In genomic region chr5:8368328-8368692, GRCm38 (mm10) we compare ENCODE assay signal across 7 mouse cellular contexts. TPM values are rescaled to one million over a fixed set of nuclear protein-coding genes. Genes with fewer than 3 reads are reported as not detected.
DNase-seq lines count a peak whose midpoint lies in the region; ATAC-seq lines count a peak whose summit lies in the region.

No protein-coding gene starts in this region.

- peaks cover 7% of the 10 kb centered on the region; the same call in 1 of the 2 replicates for H3K4me1 ChIP-seq in lung, embryonic 15.5 days
- no peaks in the 10 kb centered on the region for H3K4me1 ChIP-seq in forebrain, embryonic 14.5 days (ENCODE audit: control insufficient read depth, insufficient read depth, low read length)
- H3K4me1 ChIP-seq in limb, embryonic 13.5 days, result 0 out of 2 replicates have a peak, but pooled peaks cover 9% of the 10 kb centered on the region
- H3K4me1 ChIP-seq in stomach, embryonic 14.5 days (ENCODE audit: control insufficient read depth, insufficient read depth, low read length), result no peaks in the 10 kb centered on the region; the same call in 1 of the 2 replicates

- H3K36me3 ChIP-seq in lung, embryonic 15.5 days, result no peaks in the 10 kb centered on the region
- H3K36me3 ChIP-seq in forebrain, embryonic 14.5 days (ENCODE audit: control insufficient read depth, insufficient read depth, low read length), result no peaks in the 10 kb centered on the region
- H3K36me3 ChIP-seq in limb, embryonic 13.5 days, result no peaks in the 10 kb centered on the region
- H3K36me3 ChIP-seq in stomach, embryonic 14.5 days (ENCODE audit: control insufficient read depth, insufficient read depth, low read length), result no peaks in the 10 kb centered on the region

- H3K4me2 ChIP-seq in lung, embryonic 15.5 days, result peak overlapping the region; percentile 90
- H3K4me2 ChIP-seq in forebrain, embryonic 14.5 days (ENCODE audit: low read length), result peak overlapping the region; percentile 75
- peak overlapping the region; percentile 81 for H3K4me2 ChIP-seq in limb, embryonic 13.5 days (replicated peaks)
- H3K4me2 ChIP-seq in stomach, embryonic 14.5 days (replicated peaks; ENCODE audit: low read depth, low read length), result peak overlapping the region; percentile 92

- 37% methylated on average over 7 of the region's 7 CpGs for WGBS in lung, embryonic 15.5 days
- 38% methylated on average over 7 of the region's 7 CpGs for WGBS in forebrain, embryonic 14.5 days
- WGBS in limb, embryonic 13.5 days, result 42% methylated on average over 7 of the region's 7 CpGs
- 43% methylated on average over 7 of the region's 7 CpGs for WGBS in stomach, embryonic 14.5 days

- no peaks in the 10 kb centered on the region for H3K9me3 ChIP-seq in lung, embryonic 15.5 days
- H3K9me3 ChIP-seq in forebrain, embryonic 14.5 days (replicated peaks; ENCODE audit: control insufficient read depth, low read length), result no peaks in the 10 kb centered on the region
- H3K9me3 ChIP-seq in limb, embryonic 13.5 days, result no peaks in the 10 kb centered on the region
- no peaks in the 10 kb centered on the region for H3K9me3 ChIP-seq in stomach, embryonic 14.5 days (ENCODE audit: control insufficient read depth, low read depth, low read length)

- H3K27me3 ChIP-seq in lung, embryonic 15.5 days, result peaks cover 27% of the 10 kb centered on the region
- H3K27me3 ChIP-seq in forebrain, embryonic 14.5 days (replicated peaks; ENCODE audit: control insufficient read depth, insufficient read depth, low read length), result no peaks in the 10 kb centered on the region
- H3K27me3 ChIP-seq in limb, embryonic 13.5 days, result peaks cover 10% of the 10 kb centered on the region; the same call in 1 of the 2 replicates
- H3K27me3 ChIP-seq in stomach, embryonic 14.5 days (ENCODE audit: control insufficient read depth, insufficient read depth, low read length), result no peaks in the 10 kb centered on the region

- peak overlapping the region; percentile 56 for H3K4me3 ChIP-seq in lung, embryonic 15.5 days
- peak overlapping the region; percentile 77 for H3K4me3 ChIP-seq in forebrain, embryonic 14.5 days (ENCODE audit: low read depth, low read length)
- peak overlapping the region; percentile 75 for H3K4me3 ChIP-seq in limb, embryonic 13.5 days
- H3K4me3 ChIP-seq in stomach, embryonic 14.5 days (ENCODE audit: low read depth, low read length), result peak overlapping the region; percentile 65

- ATAC-seq in lung, embryonic 15.5 days (ENCODE audit: borderline replicate concordance, extremely low read depth, low FRiP score, low TSS enrichment), result no peak; the same call in 1 of the 2 replicates
- no peak for ATAC-seq in forebrain, embryonic 14.5 days
- no peak for ATAC-seq in limb, embryonic 13.5 days (ENCODE audit: low FRiP score, low read depth)
- 0 out of 2 replicates have a peak, but pooled peaks have one; percentile 5 for ATAC-seq in stomach, embryonic 14.5 days (ENCODE audit: insufficient number of reproducible peaks, insufficient read depth, low FRiP score, low read depth)

- H3K9ac ChIP-seq in lung, embryonic 15.5 days, result no peak overlapping the region
- peak overlapping the region; percentile 86; the same call in 1 of the 2 replicates for H3K9ac ChIP-seq in forebrain, embryonic 14.5 days (ENCODE audit: low read length)
- H3K9ac ChIP-seq in limb, embryonic 13.5 days, result peak overlapping the region; percentile 39; the same call in 1 of the 2 replicates
- H3K9ac ChIP-seq in stomach, embryonic 14.5 days (replicated peaks; ENCODE audit: low read depth, low read length), result no peak overlapping the region

- no peak for DNase-seq in lung, adult 18-20 months
- DNase-seq in forebrain, embryonic 14.5 days (ENCODE audit: low spot score), result no peak
- no peak for DNase-seq in spleen, postnatal 36 days (ENCODE audit: low spot score in 2 of 2)
- DNase-seq in retina, embryonic 14.5 days (ENCODE audit: low spot score), result no peak

- H3K27ac ChIP-seq in lung, embryonic 15.5 days, result no peak overlapping the region
- H3K27ac ChIP-seq in forebrain, embryonic 14.5 days (ENCODE audit: low read depth, low read length), result no peak overlapping the region
- no peak overlapping the region for H3K27ac ChIP-seq in limb, embryonic 13.5 days
- H3K27ac ChIP-seq in stomach, embryonic 14.5 days (ENCODE audit: low read length), result no peak overlapping the region

RNA-seq across cellular contexts. Expression of gene Adam22, which starts 0.3 kb away (rescaled TPM):
- 3.3 and 3.5 TPM in 2 replicates for polyA plus RNA-seq in lung, embryonic 15.5 days (2015; fragmentation: Nextera tagmentation; extraction: Ambion mirVana)
- 28.7 and 37.2 TPM in 2 replicates for polyA plus RNA-seq in forebrain, embryonic 14.5 days (2014; fragmentation: Nextera tagmentation; extraction: Ambion mirVana)
- polyA plus RNA-seq in limb, embryonic 13.5 days (2015; fragmentation: Nextera tagmentation; extraction: Ambion mirVana), result 13.7 and 14.6 TPM in 2 replicates
- 13.4 TPM in 2 replicates for polyA plus RNA-seq in stomach, embryonic 14.5 days (2014; fragmentation: Nextera tagmentation; extraction: Ambion mirVana)

RNA-seq across cellular contexts. Expression of gene Dbf4, which starts 54.2 kb away (rescaled TPM):
- 46.7 and 47.1 TPM in 2 replicates for polyA plus RNA-seq in lung, embryonic 15.5 days (2015; fragmentation: Nextera tagmentation; extraction: Ambion mirVana)
- polyA plus RNA-seq in forebrain, embryonic 14.5 days (2014; fragmentation: Nextera tagmentation; extraction: Ambion mirVana), result 27.2 and 31.6 TPM in 2 replicates
- polyA plus RNA-seq in limb, embryonic 13.5 days (2015; fragmentation: Nextera tagmentation; extraction: Ambion mirVana), result 38.8 and 39.2 TPM in 2 replicates
- 46.5 and 48.6 TPM in 2 replicates for polyA plus RNA-seq in stomach, embryonic 14.5 days (2014; fragmentation: Nextera tagmentation; extraction: Ambion mirVana)

RNA-seq across cellular contexts. Expression of gene Slc25a40, which starts 54.3 kb away (rescaled TPM):
- 11.5 and 12.0 TPM in 2 replicates for polyA plus RNA-seq in lung, embryonic 15.5 days (2015; fragmentation: Nextera tagmentation; extraction: Ambion mirVana)
- polyA plus RNA-seq in forebrain, embryonic 14.5 days (2014; fragmentation: Nextera tagmentation; extraction: Ambion mirVana), result 6.8 and 7.8 TPM in 2 replicates
- polyA plus RNA-seq in limb, embryonic 13.5 days (2015; fragmentation: Nextera tagmentation; extraction: Ambion mirVana), result 13.4 and 14.3 TPM in 2 replicates
- 12.5 and 18.5 TPM in 2 replicates for polyA plus RNA-seq in stomach, embryonic 14.5 days (2014; fragmentation: Nextera tagmentation; extraction: Ambion mirVana)

Comparison
In these comparisons a context has a peak if more than half of its experiments do, and no peak if none do; other contexts are left out.
1. H3K9ac ChIP-seq: peak in forebrain, embryonic 14.5 days (single experiment) and limb, embryonic 13.5 days (single experiment); none in lung, embryonic 15.5 days (single experiment) and stomach, embryonic 14.5 days (single experiment).
2. Peak in every context shown above with its lines, with median percentiles within 50 percentile points of each other: H3K4me2 ChIP-seq and H3K4me3 ChIP-seq.